Mouse (Mus musculus) stomach, postnatal 0 days (tissue): ENCODE data around the gene Sox12.

Experiments used
- CTCF ChIP-seq: IDR thresholded peaks from 2 replicates; pipeline ENCODE4 v1.5.1; 2016; ENCODE audit warnings: antibody characterized with exemption, low read depth, mild to moderate bottlenecking, moderate library complexity
- EP300 ChIP-seq: optimal IDR thresholded peaks from 2 replicates; pipeline ENCODE3; 2016; ENCODE audit warnings: antibody characterized with exemption

- TF ChIP-seq EP300 (no peak), CTCF (no peak)
Observed at GRCm38 (mm10) chr2:152399122-152399542, 1.3 kb upstream of the Sox12 start.
